8 mouse cellular contexts compared by ENCODE assay signal in genomic region chr11:50371399-50371841, GRCm38 (mm10). TPM values are rescaled to one million over a fixed set of nuclear protein-coding genes. Genes with fewer than 3 reads are reported as not detected.
DNase-seq lines count a peak whose midpoint lies in the region; ATAC-seq and TF ChIP-seq lines count a peak whose summit lies in the region.

No protein-coding gene starts in this region.

- no peaks in the 10 kb centered on the region for H3K9me3 ChIP-seq in midbrain, postnatal 0 days (ENCODE audit: low read length)

- TF ChIP-seq POLR2A in liver, adult 2 months (IDR thresholded peaks at IDR 0.05; ENCODE audit: extremely low read depth, insufficient read depth, low read length), result no peak

- peak overlapping the region; percentile 48; the same call in 1 of the 2 replicates for H3K4me3 ChIP-seq in liver, adult 2 months (ENCODE audit: insufficient read depth, low read depth, low read length)
- H3K4me3 ChIP-seq in midbrain, postnatal 0 days (ENCODE audit: low read depth, low read length), result peak overlapping the region; percentile 30

- peak overlapping the region; percentile 57 for H3K4me2 ChIP-seq in midbrain, postnatal 0 days (ENCODE audit: low read depth, low read length, poor library complexity, severe bottlenecking)

- H3K4me1 ChIP-seq in liver, adult 2 months (ENCODE audit: control insufficient read depth, insufficient read depth, low read length), result peaks cover 4% of the 10 kb centered on the region; the same call in 1 of the 2 replicates
- peaks cover 5% of the 10 kb centered on the region; the same call in 1 of the 2 replicates for H3K4me1 ChIP-seq in midbrain, postnatal 0 days (ENCODE audit: insufficient read depth, low read length)

- no peaks in the 10 kb centered on the region for H3K27me3 ChIP-seq in liver, adult 2 months (ENCODE audit: control insufficient read depth, insufficient read depth, low read length)
- no peaks in the 10 kb centered on the region for H3K27me3 ChIP-seq in midbrain, postnatal 0 days (ENCODE audit: insufficient read depth, low read length)

- H3K9ac ChIP-seq in liver, adult 2 months (ENCODE audit: low read depth, low read length), result peak overlapping the region; percentile 50
- H3K9ac ChIP-seq in midbrain, postnatal 0 days (replicated peaks; ENCODE audit: low read length, poor library complexity, severe bottlenecking), result peak overlapping the region; percentile 70

- H3K27ac ChIP-seq in liver, adult 2 months (replicated peaks; ENCODE audit: insufficient read depth, low read depth, low read length), result no peak overlapping the region
- H3K27ac ChIP-seq in midbrain, postnatal 0 days (ENCODE audit: low read depth, low read length), result peak overlapping the region; percentile 88

- 20% methylated on average over 18 of the region's 18 CpGs for WGBS in liver, adult 2 months
- under 1% methylated on average over 18 of the region's 18 CpGs for WGBS in midbrain, postnatal 0 days

- peak; percentile 61 for ATAC-seq in inflammation-experienced regulatory T-cells, adult 6 months
- peak; percentile 67; the same call in 1 of the 2 replicates for ATAC-seq in midbrain, postnatal 0 days (ENCODE audit: low FRiP score)

- peak; percentile 62 for DNase-seq in right cerebral cortex, adult 18-20 months
- no peak for DNase-seq in right cerebral cortex, postnatal 36 days (ENCODE audit: low spot score in 2 of 2)
- peak; percentile 72 for DNase-seq in cerebellum, adult 9-11 months
- peak; percentile 56 for DNase-seq in forelimb bud, embryonic 11.5 days (ENCODE audit: low read depth, low spot score)
- peak; percentile 35 for DNase-seq in liver, adult 2 months (ENCODE audit: extremely low read depth, low read depth, low spot score)
- DNase-seq in midbrain, postnatal 0 days (ENCODE audit: low spot score), result peak; percentile 87
- DNase-seq in spleen, postnatal 4 days (ENCODE audit: low spot score in 2 of 2), result peak; percentile 70 to 83

- H3K36me3 ChIP-seq in liver, adult 2 months (ENCODE audit: control insufficient read depth, insufficient read depth, low read length), result no peaks in the 10 kb centered on the region
- H3K36me3 ChIP-seq in midbrain, postnatal 0 days (ENCODE audit: insufficient read depth, low read length), result no peaks in the 10 kb centered on the region

- H3K79me2 ChIP-seq in liver, adult 2 months (ENCODE audit: control insufficient read depth, insufficient read depth, low read length), result no peaks in the 10 kb centered on the region

- peak; percentile 66 for TF ChIP-seq CTCF in liver, adult 2 months (IDR thresholded peaks at IDR 0.05; ENCODE audit: low read depth, low read length)
- TF ChIP-seq CTCF in midbrain, postnatal 0 days (IDR thresholded peaks at IDR 0.05), result peak; percentile 74

RNA-seq across cellular contexts. Expression of gene Hnrnph1, which starts 5.4 kb away (rescaled TPM):
- polyA plus RNA-seq in inflammation-experienced regulatory T-cells, adult 6 months (2017; shearing (Covaris generic)), result 100 to 1,000 TPM; 155 to 240 (median 214) TPM
- total RNA-seq in liver, adult 2 months (2014; rRNA removed), result 84.3 and 97.1 TPM in 2 replicates
- polyA plus RNA-seq in liver, adult 2 months (2012; rRNA removed), result 13.7 and 17.6 TPM in 2 replicates
- total RNA-seq in midbrain, postnatal 0 days (2014; rRNA removed), result 215 and 300 TPM in 2 replicates
- polyA plus RNA-seq in midbrain, postnatal 0 days (2015; fragmentation: Nextera tagmentation; extraction: Ambion mirVana), result 262 and 273 TPM in 2 replicates

RNA-seq across cellular contexts. Expression of gene Cby3, which starts 17.2 kb away (rescaled TPM):
- not detected for polyA plus RNA-seq in inflammation-experienced regulatory T-cells, adult 6 months (2017; shearing (Covaris generic))
- not detected in 2 replicates for total RNA-seq in liver, adult 2 months (2014; rRNA removed)
- polyA plus RNA-seq in liver, adult 2 months (2012; rRNA removed), result not detected in 2 replicates
- total RNA-seq in midbrain, postnatal 0 days (2014; rRNA removed), result 0.71 TPM in 1 of 2 replicates, not detected in the other
- 0.92 and 1.8 TPM in 2 replicates for polyA plus RNA-seq in midbrain, postnatal 0 days (2015; fragmentation: Nextera tagmentation; extraction: Ambion mirVana)

RNA-seq across cellular contexts. Expression of gene Canx, which starts 45.9 kb away (rescaled TPM):
- 100 to 1,000 TPM; 189 to 258 (median 196) TPM for polyA plus RNA-seq in inflammation-experienced regulatory T-cells, adult 6 months (2017; shearing (Covaris generic))
- 315 and 350 TPM in 2 replicates for total RNA-seq in liver, adult 2 months (2014; rRNA removed)
- 58.2 and 73.8 TPM in 2 replicates for polyA plus RNA-seq in liver, adult 2 months (2012; rRNA removed)
- total RNA-seq in midbrain, postnatal 0 days (2014; rRNA removed), result 227 and 275 TPM in 2 replicates
- 235 and 244 TPM in 2 replicates for polyA plus RNA-seq in midbrain, postnatal 0 days (2015; fragmentation: Nextera tagmentation; extraction: Ambion mirVana)

RNA-seq across cellular contexts. Expression of gene Rufy1, which starts 59.5 kb away (rescaled TPM):
- 10 to 100 TPM in 2 of 3 experiments, 1 to 10 TPM in 1; 7.8 to 13.4 (median 12.2) TPM for polyA plus RNA-seq in inflammation-experienced regulatory T-cells, adult 6 months (2017; shearing (Covaris generic))
- 10.5 and 10.6 TPM in 2 replicates for total RNA-seq in liver, adult 2 months (2014; rRNA removed)
- polyA plus RNA-seq in liver, adult 2 months (2012; rRNA removed), result 7.4 and 8.1 TPM in 2 replicates
- 11.3 and 21.8 TPM in 2 replicates for total RNA-seq in midbrain, postnatal 0 days (2014; rRNA removed)
- polyA plus RNA-seq in midbrain, postnatal 0 days (2015; fragmentation: Nextera tagmentation; extraction: Ambion mirVana), result 19.9 and 20.6 TPM in 2 replicates

Comparison
In these comparisons a context has a peak if more than half of its experiments do, and no peak if none do; other contexts are left out.
1. DNase-seq: peak in right cerebral cortex, adult 18-20 months (single experiment), cerebellum, adult 9-11 months (single experiment), forelimb bud, embryonic 11.5 days (single experiment), liver, adult 2 months (single experiment), midbrain, postnatal 0 days (single experiment) and spleen, postnatal 4 days (2 of 2); none in right cerebral cortex, postnatal 36 days (0 of 2).